22 mouse cellular contexts compared by ENCODE assay signal in genomic region chr19:47003742-47004511, GRCm38 (mm10). TPM values are rescaled to one million over a fixed set of nuclear protein-coding genes. Genes with fewer than 3 reads are reported as not detected.
"Had no signal": no experiment of that assay in that cellular context is flagged by ENCODE, and none has a peak within 500 bp of the region (broad histone marks: within the 10 kb centered on the region; RNA-seq: fewer than 3 reads in every experiment).

No protein-coding gene starts in this region.

- ATAC-seq: midbrain, embryonic 13.5 days; midbrain, embryonic 16.5 days had no signal

- H3K4me1 ChIP-seq: limb, embryonic 10.5 days; limb, embryonic 13.5 days; midbrain, embryonic 13.5 days; neural tube, embryonic 12.5 days; neural tube, embryonic 15.5 days had no signal

- H3K27me3 ChIP-seq: midbrain, embryonic 13.5 days; neural tube, embryonic 12.5 days; neural tube, embryonic 15.5 days had no signal

- DNase-seq: kidney, adult 11 months; kidney, adult 9 months; kidney, postnatal 14 days; kidney, postnatal 4 days; layer of hippocampus, adult 9-11 months; liver, embryonic 13.5 days; lung, adult 2 months; lung, postnatal 14 days; lung, postnatal 4 days; right cerebral cortex, adult 18-20 months; right cerebral cortex, postnatal 14 days; right cerebral cortex, postnatal 4 days; thymus, postnatal 36 days had no signal

- H3K4me2 ChIP-seq: limb, embryonic 13.5 days; liver, embryonic 13.5 days; midbrain, embryonic 13.5 days; neural tube, embryonic 12.5 days; neural tube, embryonic 15.5 days had no signal

- H3K9me3 ChIP-seq: limb, embryonic 10.5 days; limb, embryonic 13.5 days; liver, embryonic 13.5 days; midbrain, embryonic 13.5 days; neural tube, embryonic 15.5 days had no signal

- H3K27ac ChIP-seq: layer of hippocampus, adult 2 months; limb, embryonic 10.5 days; limb, embryonic 13.5 days; liver, embryonic 13.5 days; midbrain, embryonic 13.5 days; neural tube, embryonic 12.5 days; neural tube, embryonic 15.5 days; stomach, postnatal 0 days had no signal

- H3K4me3 ChIP-seq: layer of hippocampus, adult 2 months; limb, embryonic 10.5 days; limb, embryonic 13.5 days; liver, embryonic 13.5 days; midbrain, embryonic 13.5 days; neural tube, embryonic 12.5 days; neural tube, embryonic 15.5 days had no signal

- H3K9ac ChIP-seq: limb, embryonic 13.5 days; liver, embryonic 13.5 days; midbrain, embryonic 13.5 days; neural tube, embryonic 12.5 days; neural tube, embryonic 15.5 days had no signal

- H3K36me3 ChIP-seq: limb, embryonic 10.5 days; limb, embryonic 13.5 days; liver, embryonic 13.5 days; midbrain, embryonic 13.5 days; neural tube, embryonic 12.5 days; neural tube, embryonic 15.5 days had no signal

RNA-seq across cellular contexts. Expression of gene Ina, which starts 10.6 kb away (rescaled TPM):
- total RNA-seq: liver, adult 2 months had no signal
- polyA plus RNA-seq: liver, adult 2 months had no signal
